Mouse (Mus musculus): ENCODE measurements around the gene Scube1.

Scube1 gene

DNA sequence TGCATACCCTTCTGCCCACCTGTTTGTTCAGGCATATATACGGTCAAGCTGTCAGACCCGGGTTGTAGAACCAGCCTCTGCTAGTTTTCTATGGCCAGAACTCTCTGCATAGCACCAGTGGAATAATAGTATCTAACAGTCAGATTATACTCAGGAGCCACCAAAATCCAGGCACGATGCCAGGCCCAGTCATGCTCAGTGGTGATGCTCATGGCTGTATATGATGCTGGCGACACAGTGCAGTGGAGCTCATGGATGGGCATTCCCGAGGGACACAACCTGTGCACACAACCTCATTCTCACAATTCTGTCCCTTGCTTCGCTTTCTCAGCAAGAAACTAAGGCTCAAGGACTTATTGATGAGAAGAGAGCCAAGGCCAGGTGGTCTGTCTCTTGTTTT is 58.8 kb downstream of the Scube1 start:
- peak in 1 of 2 experiments; percentile 18 for DNase-seq (ENCODE audit: low spot score in 2 of 2)

DNA sequence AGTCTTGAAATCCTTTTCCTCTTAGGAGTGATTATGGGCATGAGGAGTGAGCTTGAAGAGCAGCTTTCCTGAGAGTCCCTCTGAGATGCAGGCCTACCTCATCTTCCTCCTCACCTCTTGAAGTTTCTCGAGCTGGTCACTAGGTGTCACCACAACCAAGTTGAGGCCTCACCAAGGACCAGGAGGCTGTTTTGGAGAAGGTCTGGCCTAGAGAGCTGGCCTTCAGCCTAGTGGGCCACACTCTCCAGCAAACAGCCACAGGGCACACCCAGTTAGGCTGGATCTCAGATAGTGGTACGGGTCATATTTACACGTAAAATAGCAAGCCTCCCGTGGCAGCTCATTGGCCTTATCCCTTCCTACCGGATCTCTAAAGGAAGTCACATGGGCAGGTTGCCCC is 60.1 kb downstream of the Scube1 start:
- peak; percentile 35 to 46 for DNase-seq (ENCODE audit: low spot score in 2 of 2)

DNA sequence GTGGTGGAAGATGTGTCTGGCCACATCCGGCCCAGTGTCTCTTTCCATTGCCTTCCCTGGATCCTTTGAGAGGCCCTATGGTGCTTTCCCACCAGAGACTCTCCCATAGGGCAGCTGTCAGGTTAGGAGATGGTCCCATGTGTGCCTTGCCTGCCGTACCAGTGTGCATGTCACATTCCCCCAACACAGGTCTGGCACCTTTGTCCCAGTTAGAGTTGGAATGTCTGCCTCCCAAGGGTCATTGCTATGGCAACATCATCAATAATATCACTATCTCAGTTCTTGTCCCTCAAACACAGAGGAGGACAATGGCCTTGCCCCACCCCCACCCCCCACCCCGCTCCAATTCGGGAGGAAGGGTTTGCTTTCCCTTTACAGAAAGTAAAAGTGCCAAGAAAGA is 61.8 kb downstream of the Scube1 start:
- no peak for DNase-seq (ENCODE audit: low spot score in 2 of 2)

DNA sequence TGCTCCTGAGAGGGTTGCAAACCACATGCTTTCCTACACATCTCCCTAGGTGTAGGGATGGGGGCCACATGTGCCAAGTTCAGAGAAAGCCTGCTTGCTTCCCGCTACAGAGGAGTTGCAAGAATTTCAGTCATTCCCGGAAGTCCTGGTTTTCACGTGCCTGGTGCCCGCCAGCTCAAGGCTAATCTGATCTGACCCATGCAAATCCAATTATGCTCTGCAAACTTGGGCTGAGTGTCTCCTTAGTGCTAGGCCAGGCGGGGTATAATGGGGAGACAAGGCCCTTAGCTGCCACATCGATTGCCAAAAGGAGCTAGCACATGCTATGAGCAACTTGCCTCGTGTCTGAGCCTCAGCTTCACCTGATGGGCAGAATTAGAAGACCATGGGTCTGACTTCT is 62.7 kb downstream of the Scube1 start:
- DNase-seq (ENCODE audit: low spot score in 2 of 2), result no peak

DNA sequence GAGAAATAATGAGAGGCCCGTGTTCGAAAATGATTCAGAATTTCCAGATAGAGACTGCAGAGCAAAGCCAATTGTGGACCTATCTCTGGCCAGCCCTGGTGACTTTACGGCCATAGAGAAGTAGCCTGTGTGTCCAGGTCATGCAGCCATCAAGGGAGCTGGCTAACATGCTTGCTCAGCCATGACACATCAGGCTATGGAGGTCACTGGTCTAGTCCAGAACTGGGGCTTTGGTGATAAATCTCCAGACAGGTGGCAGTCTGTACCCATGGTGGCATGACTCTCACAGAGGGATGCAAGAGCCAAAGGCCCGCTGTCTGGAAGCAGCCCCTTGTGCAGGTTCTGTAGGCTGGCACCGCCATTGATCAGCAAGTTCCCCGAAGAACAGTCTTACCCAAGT is 82.3 kb downstream of the Scube1 start:
- no peak for DNase-seq (ENCODE audit: low spot score in 2 of 2)

DNA sequence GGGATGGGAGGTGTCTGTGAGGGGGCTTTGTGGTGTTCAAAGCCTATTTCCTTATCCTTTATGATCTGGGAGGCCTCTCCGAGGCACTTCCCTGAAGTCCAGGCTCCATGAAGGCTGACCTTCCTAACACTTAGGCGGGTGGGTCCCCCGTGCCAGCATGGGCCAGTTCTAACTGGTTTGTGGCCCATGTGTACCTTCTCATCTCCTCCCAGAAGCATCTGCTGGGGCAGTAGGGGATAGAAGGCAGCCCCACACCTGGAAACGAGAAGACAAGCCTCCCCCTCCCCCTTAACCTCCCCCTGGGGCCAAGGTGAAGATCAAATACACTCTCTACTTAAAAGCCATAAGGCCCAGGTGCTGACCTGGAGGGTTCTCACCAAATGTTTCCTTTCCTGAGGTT is 84.6 kb downstream of the Scube1 start:
- no peak for DNase-seq (ENCODE audit: low spot score in 2 of 2)

DNA sequence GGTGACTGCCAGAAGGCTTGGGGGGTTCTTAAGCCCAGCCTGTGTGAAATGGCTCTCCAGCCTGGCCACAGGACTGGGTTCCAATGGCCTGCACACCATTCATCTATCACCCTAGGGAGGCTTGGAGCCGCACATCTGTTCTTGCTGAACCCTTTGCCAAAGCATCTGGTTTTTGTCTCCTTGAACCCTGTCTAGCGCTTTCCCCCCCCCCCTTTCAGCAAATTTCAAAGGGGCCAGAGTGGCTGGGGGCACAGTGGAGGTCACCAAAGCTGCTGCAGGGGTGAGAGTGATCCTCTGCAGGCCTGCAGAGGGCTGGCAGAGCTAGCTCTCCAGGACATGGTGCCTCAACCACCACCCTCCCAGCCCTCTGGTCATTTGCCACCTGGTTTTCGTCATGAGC is 85.7 kb downstream of the Scube1 start:
- no peak for DNase-seq (ENCODE audit: low spot score in 2 of 2)

DNA sequence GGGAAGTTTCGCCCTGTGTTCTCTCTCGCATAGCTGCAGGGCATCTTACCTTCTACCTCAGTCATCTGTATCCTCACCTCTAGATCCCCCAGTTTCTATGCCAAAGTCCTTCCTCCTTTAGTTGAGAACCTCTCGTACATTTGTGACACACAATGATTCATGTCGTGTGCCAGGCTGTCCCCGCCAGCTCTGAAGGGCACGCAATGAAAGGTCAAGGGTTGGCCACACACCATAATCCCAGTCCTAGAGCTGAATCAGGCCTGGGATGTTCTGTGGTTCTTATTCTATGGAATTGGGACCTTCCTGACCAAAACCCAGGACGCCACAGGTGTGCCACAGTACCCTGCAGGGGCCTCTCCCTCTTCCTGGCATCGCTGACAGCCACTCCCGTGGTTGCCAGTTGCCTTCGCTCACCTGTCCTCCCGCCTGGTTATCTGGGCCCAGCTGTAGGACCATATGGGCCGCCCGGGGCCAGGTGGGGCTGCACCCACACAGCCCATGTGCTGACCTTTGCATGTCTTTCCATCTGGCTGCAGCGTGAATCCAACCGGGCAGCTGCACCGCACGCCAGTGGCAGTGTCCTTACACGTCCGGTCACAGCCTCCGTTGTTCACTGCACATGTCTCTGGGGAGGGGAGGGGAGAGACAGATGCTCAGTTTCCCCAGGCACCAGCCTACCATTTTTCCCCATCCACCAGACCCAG is 86.5 kb downstream of the Scube1 start:
- no peak for DNase-seq (ENCODE audit: low spot score in 2 of 2)

DNA sequence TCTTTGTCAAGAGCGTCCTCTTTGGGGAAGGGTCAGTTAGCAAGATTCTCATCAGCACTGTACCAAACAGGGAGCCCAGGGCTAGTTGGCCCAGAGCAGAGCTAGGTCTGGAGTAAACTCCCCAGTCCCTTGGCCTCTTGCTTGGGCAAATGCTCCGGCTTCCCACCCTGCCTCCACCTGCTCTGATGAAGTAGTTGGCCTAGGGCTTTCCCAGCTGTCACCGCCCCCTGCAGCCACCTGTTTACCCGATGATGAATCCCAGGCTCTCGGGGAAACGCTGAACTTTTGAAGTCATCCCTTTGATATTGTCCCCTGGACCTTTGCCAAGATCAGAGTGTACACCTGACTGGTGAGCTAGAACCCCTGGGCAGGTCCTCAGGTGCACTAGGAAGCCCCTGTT is 88.1 kb downstream of the Scube1 start:
- no peak for DNase-seq (ENCODE audit: low spot score in 2 of 2)

DNA sequence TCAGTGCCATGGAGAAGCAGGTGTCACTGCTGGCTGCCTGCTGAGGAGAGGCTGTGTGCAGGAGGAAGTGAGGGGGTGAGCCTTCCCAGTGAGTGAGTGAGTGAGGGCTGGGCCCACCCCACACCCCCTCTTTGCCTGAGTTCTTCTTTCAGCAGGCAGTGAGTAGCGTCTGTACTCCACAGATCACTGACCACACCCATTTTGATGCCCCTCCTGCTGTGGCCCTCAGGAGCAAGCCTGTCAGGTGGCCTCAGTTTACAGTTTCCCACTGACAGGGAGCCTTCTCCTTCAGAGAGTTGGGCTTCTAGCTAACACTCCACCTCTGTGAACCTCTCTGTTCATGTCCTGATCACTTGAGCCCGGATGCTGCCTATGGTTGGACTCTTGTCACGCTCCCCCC is 89.6 kb downstream of the Scube1 start:
- no peak for DNase-seq (ENCODE audit: low spot score in 2 of 2)

DNA sequence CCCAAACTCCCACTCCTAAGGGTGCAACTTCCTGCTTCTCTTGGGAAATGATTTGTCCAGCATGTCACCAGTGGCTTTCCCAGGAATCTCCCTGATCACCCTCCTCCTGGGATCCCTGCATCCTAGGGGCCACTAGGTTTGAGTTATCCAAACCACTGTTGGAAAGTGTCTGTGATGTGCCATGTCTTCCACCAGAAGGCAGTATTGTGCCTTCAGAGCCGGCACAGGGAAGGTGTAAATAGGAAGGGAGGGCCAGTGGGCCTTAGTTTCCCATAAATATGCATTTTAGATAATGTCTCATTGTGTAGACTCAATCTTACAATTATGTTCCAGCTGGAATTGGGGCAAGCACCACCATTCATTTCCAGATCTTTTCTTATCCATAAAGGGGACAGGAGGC is 90.7 kb downstream of the Scube1 start:
- DNase-seq (ENCODE audit: low spot score in 2 of 2), result peak in 1 of 2 experiments; percentile 16

DNA sequence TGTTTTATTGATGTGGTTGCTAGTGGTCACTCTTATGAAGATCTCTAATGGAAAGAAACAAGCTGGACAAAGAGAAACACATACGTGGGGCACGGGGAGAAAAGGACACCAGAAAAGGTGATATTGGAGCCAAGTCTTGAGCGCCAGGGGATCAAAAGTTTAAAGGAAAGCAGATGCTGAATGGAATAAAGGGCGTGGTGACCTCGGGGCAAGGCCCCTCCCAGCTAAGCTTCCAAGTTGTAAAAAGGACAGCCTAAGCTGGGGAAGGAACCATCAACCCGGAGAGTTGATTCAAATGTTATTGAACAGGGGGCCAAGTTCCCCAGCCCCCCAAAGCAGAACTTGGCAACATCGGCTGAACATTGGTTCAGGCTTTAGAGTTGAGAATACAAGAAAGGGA is 93.8 kb downstream of the Scube1 start:
- no peak for DNase-seq (ENCODE audit: low spot score in 2 of 2)

DNA sequence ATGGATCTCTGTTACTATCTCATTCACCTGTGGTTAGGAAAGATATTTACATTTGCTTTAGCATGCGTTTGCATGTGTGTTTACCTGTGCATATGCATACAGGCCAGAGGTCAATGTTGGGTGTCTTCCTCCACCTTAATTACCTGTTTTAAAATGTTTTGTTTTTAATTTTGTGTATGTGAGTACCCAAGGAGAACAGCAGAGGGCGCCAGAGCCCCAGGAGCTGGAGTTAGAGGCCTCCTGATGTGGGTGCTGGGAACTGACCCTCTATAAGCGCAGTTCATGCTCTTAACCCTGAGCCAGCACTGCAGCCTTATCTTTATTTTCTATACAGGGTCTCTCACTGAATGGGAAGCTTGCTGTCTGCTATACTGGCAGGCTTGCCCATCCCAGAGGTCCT is 95.1 kb downstream of the Scube1 start:
- DNase-seq (ENCODE audit: low spot score in 2 of 2), result no peak

DNA sequence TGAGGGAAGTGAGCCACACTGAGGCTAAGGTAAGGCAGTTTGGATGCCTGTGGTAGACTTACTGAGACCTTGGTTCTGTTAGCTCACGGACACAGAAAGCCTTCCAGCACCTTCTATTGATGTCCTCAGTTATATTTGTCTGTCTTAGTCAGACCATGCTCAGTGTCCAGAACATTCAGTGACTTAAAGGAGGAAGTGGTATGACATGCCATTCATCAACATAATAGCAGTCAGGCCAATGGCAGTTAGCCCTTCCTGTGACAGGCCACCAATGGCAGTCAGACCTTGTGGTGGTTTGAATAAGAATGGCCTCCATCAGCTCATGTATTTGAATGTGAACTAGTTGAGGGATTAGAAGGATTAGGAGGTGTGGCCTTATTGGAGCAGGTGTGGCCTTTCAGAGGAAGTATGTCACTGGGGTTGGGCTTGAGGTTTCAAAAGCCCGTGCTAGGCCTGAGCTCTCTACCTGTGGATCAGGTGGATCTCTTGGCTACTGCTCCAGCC is 98.6 kb downstream of the Scube1 start:
- no peak for DNase-seq (ENCODE audit: low spot score in 2 of 2)

DNA sequence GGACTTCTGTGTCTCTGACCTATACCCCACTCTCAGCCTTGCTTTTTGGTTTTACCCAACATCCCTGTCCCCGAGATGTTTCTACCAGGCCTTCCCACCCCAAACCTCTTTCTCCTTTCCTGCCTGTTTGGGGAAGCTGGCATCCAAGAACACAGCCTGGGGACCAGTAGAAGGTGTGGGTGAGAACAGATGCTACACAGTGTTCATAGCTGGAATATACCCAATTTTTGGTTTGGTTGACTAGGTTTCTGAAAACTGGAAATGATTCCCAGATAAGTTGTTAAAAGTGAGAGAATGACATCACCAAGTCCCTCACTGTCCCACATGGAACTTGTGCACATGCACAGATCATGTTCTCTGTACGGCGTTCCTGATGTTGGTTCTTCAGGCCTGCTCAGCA is 109.6 kb downstream of the Scube1 start:
- peak; percentile 36 to 71 for DNase-seq (ENCODE audit: low spot score in 2 of 2)

DNA sequence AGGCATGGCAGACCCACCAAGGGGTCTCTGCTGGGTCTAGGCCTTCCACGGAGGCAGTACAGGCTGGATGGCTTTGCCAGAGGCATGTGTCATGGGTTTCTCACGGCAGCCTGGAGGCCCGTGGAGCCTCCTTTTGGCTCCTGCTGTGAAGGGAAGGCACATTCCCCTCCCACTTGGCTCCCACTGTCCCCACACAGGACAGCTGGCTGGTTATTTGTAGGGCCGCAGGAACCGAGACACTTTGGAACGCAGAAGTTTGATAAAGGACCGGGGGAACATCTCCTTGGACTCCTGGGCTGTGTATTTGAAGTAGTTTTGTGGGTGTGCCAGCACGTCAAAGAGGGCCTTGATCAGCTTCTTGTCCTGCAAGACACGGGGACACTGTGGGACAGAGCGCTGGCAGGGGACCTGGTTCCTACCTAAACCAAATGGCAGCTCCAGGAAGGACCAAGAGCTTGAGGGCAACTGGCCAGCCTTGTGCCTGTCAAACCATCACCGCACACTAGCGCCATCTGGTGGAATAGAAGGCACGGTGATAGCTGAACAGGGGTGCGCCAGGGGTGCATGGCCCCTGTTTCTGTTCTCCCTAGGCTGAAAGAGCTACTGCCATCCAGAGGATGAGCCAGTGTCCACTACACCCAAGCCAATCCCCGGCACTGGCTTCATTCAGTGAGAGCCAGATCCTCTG is 117.6 kb downstream of the Scube1 start:
- DNase-seq (ENCODE audit: low spot score in 2 of 2), result peak; percentile 39 to 59

DNA sequence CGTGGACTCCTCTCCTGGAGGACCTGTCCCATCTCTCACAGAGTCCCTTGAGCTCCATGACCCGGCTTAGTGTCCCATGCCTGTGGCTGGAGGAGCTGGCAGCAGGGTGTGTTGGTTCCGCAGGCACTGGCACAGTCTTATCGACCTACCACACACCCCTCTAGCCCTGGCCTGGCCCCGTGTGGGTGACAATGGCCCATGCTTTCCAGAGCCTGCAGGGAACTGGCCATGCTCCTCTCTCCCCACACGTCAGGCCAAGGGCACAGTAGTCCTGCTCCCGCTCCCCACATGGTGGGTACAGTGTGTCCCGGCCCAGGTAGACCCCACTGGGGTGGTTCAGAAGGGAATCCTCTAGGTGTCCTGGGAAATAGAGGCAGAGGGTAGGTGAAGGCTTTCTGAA is 118.1 kb downstream of the Scube1 start:
- no peak for DNase-seq (ENCODE audit: low spot score in 2 of 2)

DNA sequence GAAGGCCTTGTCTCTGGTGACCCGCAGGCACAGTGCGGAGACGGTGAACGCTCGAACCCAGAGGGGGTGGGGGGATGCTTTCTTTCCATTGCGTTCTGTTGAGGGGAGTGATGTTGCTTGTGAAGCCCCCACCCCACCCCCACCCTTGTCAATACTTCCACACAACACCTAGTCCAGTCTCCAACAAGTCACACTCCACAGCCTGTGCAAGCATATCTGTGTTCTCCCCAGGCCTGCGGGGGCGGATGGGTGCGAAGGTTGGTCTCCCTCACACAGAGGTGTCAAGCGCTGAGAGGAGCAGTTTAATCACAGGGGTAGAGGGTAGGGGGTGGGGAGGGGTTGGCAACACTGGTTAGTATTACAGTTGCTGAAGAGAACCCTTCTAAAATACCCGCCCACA is 118.6 kb downstream of the Scube1 start:
- DNase-seq (ENCODE audit: low spot score in 2 of 2), result no peak

DNA sequence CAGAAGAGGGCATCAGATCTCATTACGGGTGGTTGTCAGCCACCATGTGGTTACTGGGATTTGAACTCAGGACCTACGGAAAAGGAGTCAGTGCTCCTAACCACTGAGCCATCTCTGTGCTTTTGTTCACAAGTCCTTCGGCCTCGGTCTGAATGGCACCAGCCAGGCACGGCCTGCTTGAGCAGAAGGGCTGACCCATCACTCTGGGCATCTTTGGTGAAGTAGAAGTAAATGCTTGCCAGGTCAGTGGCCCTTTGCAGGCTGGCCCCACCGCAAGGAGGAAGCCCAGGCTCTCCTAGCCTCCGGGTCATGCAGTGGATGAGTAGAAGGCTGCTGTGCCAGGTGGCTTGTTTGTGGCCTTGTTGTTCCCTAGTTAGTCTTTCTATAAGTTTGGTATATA is 121.4 kb downstream of the Scube1 start:
- DNase-seq (ENCODE audit: low spot score in 2 of 2), result no peak

DNA sequence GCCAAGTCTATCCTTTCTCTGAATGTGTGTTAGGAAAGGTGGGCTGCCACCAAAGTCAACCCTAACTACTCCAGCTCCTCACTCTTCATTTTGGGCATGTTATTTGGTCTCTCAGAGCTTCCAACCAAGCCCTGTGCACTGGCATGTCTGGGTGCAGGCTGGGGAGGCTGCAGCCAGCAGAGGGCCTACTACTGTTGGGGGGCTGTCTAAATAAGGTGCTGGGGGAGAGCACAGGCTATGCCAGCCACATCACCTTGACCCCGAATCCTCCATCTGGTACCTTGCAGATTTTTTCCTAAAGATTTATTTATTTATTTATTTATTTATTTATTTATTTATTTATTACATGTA is 121.8 kb downstream of the Scube1 start:
- DNase-seq (ENCODE audit: low spot score in 2 of 2), result no peak

DNA sequence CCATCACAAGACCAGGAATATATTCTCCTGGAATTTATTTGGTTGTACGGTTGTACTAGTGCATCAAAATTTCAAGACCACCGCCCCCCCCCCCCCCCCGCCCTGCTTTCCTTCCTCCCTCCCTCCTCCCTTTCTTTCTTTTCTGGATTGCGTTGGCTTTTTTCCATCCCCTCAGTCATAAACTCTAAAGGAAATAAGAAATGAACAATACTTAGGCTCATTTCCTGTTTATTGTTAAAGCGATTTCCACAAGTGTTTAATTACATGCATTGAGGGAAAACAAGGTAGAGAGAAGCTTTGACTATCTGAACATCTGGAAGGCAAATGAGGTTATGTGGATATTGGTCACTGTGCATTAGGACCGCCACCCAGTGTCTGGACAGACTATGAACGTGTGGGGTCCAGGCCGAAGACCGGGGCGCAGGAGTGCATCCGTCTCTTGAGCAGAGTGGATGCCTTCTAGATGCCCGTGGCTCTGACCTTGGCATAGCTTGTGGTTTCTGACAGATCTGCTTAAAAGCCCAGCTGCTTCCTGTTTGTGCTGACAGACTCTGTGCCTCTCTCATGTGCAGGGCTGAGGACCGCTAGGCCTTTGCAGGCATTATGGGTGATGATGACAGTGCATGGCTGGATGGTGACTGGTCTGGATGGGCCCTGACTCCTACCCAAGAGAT is 122.3 kb downstream of the Scube1 start:
- DNase-seq (ENCODE audit: low spot score in 2 of 2), result no peak

DNA sequence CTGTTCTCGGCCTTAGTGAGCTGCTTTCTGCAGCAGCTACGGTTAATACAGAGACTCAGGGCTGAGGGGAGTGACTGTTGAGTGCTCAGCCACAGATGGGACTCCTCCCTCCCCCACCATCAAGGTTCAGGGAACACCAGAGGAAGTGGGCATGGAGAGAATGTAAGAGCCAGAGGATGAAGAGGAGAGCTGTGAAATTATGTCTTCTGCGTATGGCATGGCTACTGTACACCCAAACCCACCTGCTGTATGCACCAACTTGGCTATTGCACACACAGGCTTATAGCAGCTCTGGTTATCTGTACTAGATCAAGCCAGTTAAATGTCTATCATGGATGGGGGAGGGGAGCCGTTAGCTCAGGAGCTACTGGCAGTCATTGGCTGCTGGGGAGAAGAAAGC is 123.6 kb downstream of the Scube1 start:
- DNase-seq (ENCODE audit: low spot score in 2 of 2), result no peak

DNA sequence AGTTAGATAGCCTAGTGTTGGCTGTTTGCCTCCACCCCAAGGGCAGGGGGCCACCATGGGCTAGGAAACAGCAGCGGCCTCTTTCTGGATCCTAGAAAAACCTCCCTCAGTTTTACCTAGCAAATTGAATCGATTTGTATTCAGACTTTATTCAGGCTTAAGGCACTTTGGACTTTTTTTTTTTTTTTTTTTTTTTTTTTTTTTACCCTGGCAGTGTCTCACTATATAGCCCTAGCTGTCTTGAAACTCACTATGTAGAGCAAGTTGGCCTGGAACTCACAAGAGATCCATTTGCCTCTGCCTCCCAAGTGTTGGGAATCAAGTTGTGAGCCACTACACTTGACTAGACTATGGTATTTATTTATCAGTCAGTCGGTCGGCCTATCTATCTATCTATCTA is 128.0 kb downstream of the Scube1 start:
- no peak for DNase-seq (ENCODE audit: low spot score in 2 of 2)
